Mouse (Mus musculus): ENCODE results near the gene Gm49333. TPM values are rescaled to one million over a fixed set of nuclear protein-coding genes. Genes with fewer than 3 reads are reported as not detected.

Gm49333 gene
- polyA plus RNA-seq (2015; fragmentation: Nextera tagmentation; extraction: Ambion mirVana), result 0.08 TPM in 1 of 2 replicates, not detected in the other

DNA sequence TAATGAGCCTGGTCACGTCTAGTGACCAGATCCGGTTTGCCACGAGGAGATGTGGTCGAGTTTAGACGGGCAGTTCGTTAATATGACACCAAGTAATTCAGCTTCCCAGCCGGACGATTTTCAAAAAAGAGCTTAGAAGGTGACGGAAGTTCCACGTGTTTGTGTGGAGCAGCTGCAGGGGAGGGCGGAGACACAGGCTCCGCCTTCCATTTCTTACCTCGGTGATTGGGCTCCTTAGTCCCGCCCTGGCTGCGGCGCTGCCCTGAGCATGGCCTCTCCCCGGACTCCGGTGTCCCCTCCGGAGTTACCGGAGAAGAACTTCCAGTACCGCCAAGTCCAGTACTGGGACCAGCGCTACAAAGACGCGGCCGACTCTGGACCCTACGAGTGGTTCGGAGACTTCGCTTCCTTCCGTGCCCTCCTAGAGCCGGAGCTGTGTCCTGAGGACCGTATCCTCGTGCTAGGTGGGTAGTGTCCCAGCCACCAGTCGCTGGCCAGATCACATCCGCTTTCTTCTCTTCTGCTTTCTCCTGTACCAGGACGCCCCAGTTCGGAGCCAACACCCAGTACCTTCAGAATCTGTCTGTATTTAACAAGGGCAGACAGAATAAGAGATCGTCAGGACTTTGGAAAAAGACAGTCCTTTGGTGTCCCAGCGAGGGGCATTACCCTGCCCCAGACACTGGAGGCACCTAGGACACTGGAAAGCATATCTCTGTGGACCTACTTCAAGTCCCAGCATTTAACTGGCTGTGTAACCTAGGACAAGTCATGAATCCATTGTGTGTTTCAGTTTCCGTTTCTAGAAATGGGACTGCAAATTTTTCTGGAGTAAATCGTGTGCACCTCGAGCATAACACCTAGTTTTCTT, at the start of gene Gm49333, which contains the start of the genes Eef1akmt4 and Alg3:
Gene Gm49333 (plus strand): TSS at position 254 of the 871 bp plus-strand sequence.
Gene Eef1akmt4 (plus strand): TSS at position 237 of the 871 bp plus-strand sequence.
Gene Alg3 (minus strand): TSS at position 379 of the 871 bp plus-strand sequence.
- 2% methylated on average over 41 of the region's 41 CpGs for WGBS (ENCODE audit: insufficient replicate concordance)

DNA sequence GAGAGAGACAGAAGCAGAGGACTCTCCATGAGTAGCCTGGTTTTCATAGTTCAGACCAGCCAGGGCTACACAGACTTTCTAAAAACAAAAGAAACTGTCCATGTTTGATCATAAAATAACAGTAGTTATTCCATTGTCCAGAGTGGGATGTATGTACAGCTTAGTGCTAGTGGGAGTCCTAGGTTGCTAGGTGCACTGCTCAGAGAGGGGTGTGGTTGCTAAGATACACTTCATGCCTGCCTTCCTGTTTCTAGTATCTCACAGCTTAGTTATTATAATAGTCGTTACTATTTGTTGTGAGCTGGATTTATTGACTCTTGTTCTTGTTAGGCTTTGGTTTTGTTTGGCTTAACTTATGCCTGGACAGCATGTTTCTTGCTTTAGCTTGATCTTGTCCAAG, 46.3 kb upstream of the Gm49333 start:
- Histone ChIP-seq H3K4me2 (no peak overlapping the region), H3K27me3 (no peaks in the 10 kb centered on the region), H3K9ac (no peak overlapping the region), H3K9me3 (replicated peaks) (no peaks in the 10 kb centered on the region), H3K36me3 (replicated peaks) (peaks cover 30% of the 10 kb centered on the region), H3K4me1 (replicated peaks) (no peaks in the 10 kb centered on the region), H3K4me3 (replicated peaks) (no peak overlapping the region), H3K27ac (replicated peaks) (no peak overlapping the region)
- WGBS (ENCODE audit: insufficient replicate concordance), result 55% methylated on average over 1 of the region's 1 CpGs
- ATAC-seq (ENCODE audit: insufficient read depth), result no peak

More for the DNA sequence above, at the start of gene Gm49333, which contains the start of the genes Eef1akmt4 and Alg3:
- H3K4me3 ChIP-seq (replicated peaks), result peak within 1 kb of the TSS; percentile 83
- ATAC-seq (ENCODE audit: insufficient read depth), result peak; percentile 96
- peak within 1 kb of the TSS; percentile 77 for H3K27ac ChIP-seq (replicated peaks)
- peak within 1 kb of the TSS; percentile 93 for H3K4me2 ChIP-seq
- peaks cover 39% of the 10 kb centered on the region for H3K4me1 ChIP-seq (replicated peaks)
- no peaks in the 10 kb centered on the region for H3K27me3 ChIP-seq
- H3K9ac ChIP-seq, result peak within 1 kb of the TSS; percentile 74
- H3K36me3 ChIP-seq (replicated peaks), result peaks cover 13% of the 10 kb centered on the region
- no peaks in the 10 kb centered on the region for H3K9me3 ChIP-seq (replicated peaks)

DNA sequence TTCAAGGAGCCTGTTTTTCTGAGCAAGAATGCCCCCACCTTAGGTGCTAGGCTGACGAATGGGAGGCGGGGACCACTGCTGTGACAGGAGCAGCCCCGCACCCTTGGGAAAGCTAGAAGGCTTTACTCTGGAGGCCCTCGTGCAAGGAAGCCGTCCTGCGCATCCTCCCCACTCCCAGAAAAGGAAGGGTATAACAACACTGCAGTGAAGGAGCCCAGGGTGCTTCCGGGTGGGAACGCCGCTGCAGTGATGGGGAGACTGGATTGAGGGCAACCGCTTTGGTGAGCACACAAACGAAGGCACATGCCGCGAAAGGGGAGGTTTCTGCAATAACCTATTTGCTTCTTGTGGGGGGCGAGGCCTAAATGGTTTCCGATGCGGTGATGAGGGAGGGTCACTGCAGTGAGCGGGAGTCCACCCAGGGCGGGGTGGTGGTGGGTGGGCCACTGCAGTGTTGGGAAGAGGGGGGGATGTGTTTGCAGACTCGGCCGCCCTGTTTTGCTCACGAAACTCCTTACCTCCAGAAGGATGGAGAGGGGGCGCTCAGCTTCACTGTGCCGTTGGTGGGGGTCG, 22.0 kb upstream of the Gm49333 start, which contains the start of gene Vwa5b2:
Gene Vwa5b2 (plus strand): TSS at position 106 of the 573 bp plus-strand sequence.
- no peaks in the 10 kb centered on the region for H3K9me3 ChIP-seq (replicated peaks)
- H3K27ac ChIP-seq (replicated peaks), result no peak within 1 kb of the TSS
- H3K36me3 ChIP-seq (replicated peaks), result no peaks in the 10 kb centered on the region
- peaks cover 89% of the 10 kb centered on the region for H3K27me3 ChIP-seq
- H3K4me1 ChIP-seq (replicated peaks), result peaks cover 30% of the 10 kb centered on the region
- no peak within 1 kb of the TSS for H3K9ac ChIP-seq
- H3K4me2 ChIP-seq, result peak within 1 kb of the TSS; percentile 68
- ATAC-seq (ENCODE audit: insufficient read depth), result no peak
- H3K4me3 ChIP-seq (replicated peaks), result peak within 1 kb of the TSS; percentile 40
- 3% methylated on average over 24 of the region's 24 CpGs for WGBS (ENCODE audit: insufficient replicate concordance)

DNA sequence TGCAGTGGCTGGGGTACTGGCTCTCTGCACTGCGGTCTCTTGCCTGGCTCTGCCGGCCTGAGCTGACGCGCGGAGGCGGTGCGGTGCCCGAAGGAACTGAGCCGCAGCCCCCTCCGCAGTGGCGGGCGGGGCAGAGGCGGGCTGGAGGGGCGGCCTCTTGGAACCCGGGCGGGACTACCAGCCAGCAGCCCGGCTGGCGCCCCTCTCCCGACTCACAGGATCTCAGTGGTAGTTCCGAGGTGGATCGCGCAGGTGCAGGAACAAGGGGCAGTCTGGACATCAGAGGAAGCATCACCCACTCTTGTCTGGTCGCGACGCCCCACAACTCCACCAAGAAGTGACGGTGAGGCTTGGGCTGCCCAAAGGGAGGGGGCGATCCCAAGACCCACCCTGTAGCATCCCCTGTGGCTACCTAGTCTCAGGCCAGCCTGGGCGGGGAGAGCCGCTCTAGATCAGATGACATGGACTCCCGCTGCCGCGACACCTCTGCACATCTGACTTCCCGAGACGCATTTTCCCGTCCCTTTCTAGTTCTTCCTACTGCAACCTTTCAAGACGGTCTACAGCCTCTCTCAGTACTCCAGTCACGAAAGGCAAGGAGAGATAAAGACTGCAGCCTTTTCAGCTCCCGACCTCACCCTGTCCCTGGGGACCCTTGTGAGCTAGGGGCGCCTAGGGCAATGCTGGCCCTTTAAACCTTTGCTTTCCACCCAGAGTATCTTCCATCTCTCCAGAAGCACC, 21.3 kb upstream of the Gm49333 start:
- H3K36me3 ChIP-seq (replicated peaks), result no peaks in the 10 kb centered on the region
- no peak overlapping the region for H3K27ac ChIP-seq (replicated peaks)
- no peaks in the 10 kb centered on the region for H3K9me3 ChIP-seq (replicated peaks)
- H3K4me2 ChIP-seq, result peak overlapping the region; percentile 68
- no peak for ATAC-seq (ENCODE audit: insufficient read depth)
- peaks cover 85% of the 10 kb centered on the region for H3K27me3 ChIP-seq
- H3K4me1 ChIP-seq (replicated peaks), result peaks cover 37% of the 10 kb centered on the region
- WGBS (ENCODE audit: insufficient replicate concordance), result under 1% methylated on average over 39 of the region's 39 CpGs
- H3K4me3 ChIP-seq (replicated peaks), result peak overlapping the region; percentile 40
- no peak overlapping the region for H3K9ac ChIP-seq

DNA sequence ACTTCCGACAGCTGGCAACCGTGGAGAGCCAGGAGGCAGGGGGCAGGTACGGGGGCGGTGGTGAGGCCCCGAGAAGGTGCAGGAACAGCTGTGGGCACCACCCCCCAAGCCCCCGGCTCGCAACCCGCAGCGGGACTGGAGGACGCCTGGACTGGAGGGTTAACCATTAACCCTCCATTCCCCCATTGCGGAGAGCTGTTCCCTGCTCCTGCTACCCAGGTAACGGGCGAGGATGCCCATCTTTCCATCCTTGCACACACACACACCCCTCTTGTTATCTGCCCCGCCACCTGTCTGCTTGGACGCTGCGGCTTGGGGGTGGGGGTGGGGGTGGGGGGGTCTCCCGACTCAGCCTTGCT, 20.8 kb upstream of the Gm49333 start:
- Histone ChIP-seq H3K4me2 (peak overlapping the region; percentile 68), H3K9me3 (replicated peaks) (no peaks in the 10 kb centered on the region), H3K9ac (no peak overlapping the region), H3K36me3 (replicated peaks) (no peaks in the 10 kb centered on the region), H3K27me3 (peaks cover 80% of the 10 kb centered on the region), H3K4me3 (replicated peaks) (peak overlapping the region; percentile 40), H3K27ac (replicated peaks) (no peak overlapping the region), H3K4me1 (replicated peaks) (peaks cover 42% of the 10 kb centered on the region)
- WGBS (ENCODE audit: insufficient replicate concordance), result 1% methylated on average over 17 of the region's 17 CpGs
- ATAC-seq (ENCODE audit: insufficient read depth), result no peak

DNA sequence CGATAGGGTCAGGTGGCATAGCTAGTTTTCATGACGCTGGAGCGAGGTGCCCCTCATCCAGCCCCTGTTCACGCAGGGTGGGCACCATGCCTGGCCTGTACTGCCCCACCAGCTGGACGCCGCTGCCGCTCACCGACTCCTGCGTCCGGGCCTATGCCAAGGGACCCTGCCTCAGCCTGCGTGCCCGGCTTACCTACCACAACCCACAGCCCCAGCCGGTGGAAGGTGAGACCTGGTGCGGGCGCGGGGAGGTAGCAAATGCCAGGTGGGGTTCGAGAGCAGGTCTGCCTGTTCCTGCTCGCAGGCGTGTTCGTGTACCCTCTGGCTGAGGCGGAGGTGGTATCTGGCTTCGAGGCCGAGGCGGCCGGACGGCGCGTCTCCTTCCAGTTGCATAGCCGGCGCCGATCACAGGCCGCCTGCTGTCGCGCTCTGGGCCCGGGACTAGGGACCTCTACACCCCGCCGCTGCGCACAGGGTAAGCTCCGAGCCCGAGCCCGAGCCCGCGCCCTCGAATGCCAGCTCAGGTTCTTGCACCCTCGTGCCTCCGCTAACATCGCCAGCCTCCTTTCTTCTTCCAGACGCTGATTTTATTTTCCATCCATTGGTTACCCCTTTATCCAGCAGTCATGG, 20.2 kb upstream of the Gm49333 start:
- ATAC-seq (ENCODE audit: insufficient read depth), result no peak
- Histone ChIP-seq H3K27ac (replicated peaks) (no peak overlapping the region), H3K27me3 (peaks cover 76% of the 10 kb centered on the region), H3K9ac (no peak overlapping the region), H3K36me3 (replicated peaks) (no peaks in the 10 kb centered on the region), H3K4me2 (peak overlapping the region; percentile 68), H3K9me3 (replicated peaks) (no peaks in the 10 kb centered on the region), H3K4me3 (replicated peaks) (0 out of 2 replicates have a peak overlapping the region, but pooled peaks have one; percentile 4), H3K4me1 (replicated peaks) (peaks cover 48% of the 10 kb centered on the region)
- 5% methylated on average over 48 of the region's 48 CpGs for WGBS (ENCODE audit: insufficient replicate concordance)

DNA sequence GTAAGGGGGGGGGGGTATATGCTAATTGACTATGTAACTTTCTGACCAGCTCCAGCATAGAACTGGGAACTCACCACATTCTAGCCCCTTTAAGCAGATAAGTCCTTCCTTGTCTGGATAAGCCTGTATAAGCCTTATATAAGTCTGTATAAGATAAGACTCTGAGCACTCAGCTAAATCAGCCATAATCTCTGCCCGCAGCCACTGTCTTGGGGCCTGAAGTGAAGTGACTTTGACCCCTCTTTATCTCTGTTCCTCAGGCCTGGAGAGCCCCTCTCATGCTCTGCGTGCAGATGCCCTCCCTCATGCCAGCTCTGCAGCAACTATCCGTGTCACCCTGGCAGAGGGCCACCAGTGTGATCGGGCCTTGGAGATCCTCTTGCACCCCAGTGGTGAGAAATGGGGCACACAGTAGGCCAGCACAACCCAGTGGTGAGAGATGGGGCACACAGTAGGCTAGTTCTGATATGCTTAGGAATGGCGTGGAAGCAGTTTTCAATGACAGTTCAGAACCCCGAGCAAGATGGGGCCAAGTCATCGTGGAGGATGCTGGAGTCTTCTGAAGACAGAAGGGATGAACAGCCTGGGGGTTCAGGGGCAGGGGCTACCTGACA, 16.2 kb upstream of the Gm49333 start:
- no peaks in the 10 kb centered on the region for H3K9me3 ChIP-seq (replicated peaks)
- H3K4me1 ChIP-seq (replicated peaks), result peaks cover 49% of the 10 kb centered on the region
- no peaks in the 10 kb centered on the region for H3K36me3 ChIP-seq (replicated peaks)
- peak overlapping the region; percentile 45; the same call in 1 of the 2 replicates for H3K27ac ChIP-seq (replicated peaks)
- 23% methylated on average over 7 of the region's 7 CpGs for WGBS (ENCODE audit: insufficient replicate concordance)
- H3K4me3 ChIP-seq (replicated peaks), result no peak overlapping the region
- no peak overlapping the region; the same call in 1 of the 2 replicates for H3K9ac ChIP-seq
- H3K27me3 ChIP-seq, result peaks cover 48% of the 10 kb centered on the region
- ATAC-seq (ENCODE audit: insufficient read depth), result peak; percentile 91
- H3K4me2 ChIP-seq, result peak overlapping the region; percentile 48

DNA sequence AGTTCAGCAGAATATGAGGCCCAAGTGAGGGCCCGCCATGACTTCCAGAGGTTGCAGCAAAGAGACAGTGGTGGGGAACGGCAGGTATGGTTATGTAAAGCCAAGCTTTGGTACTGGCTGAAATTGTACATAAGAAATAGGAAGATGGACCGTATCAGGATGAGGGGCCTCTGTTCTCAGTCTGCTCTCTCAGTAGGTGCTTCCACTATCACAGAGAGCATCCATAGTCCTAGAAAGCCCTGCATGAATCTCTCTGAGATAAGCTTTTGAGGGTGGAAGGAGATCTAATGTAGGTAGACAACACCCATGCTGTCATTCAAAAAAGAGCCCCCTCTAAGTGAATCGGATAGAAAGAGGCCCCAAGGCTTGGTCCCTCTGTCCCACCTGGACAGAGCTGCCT, 15.7 kb upstream of the Gm49333 start:
- Histone ChIP-seq H3K27ac (replicated peaks) (peak overlapping the region; percentile 45; the same call in 1 of the 2 replicates), H3K27me3 (peaks cover 45% of the 10 kb centered on the region), H3K9ac (no peak overlapping the region), H3K4me1 (replicated peaks) (peaks cover 43% of the 10 kb centered on the region), H3K9me3 (replicated peaks) (no peaks in the 10 kb centered on the region), H3K4me3 (replicated peaks) (no peak overlapping the region), H3K4me2 (peak overlapping the region; percentile 48), H3K36me3 (replicated peaks) (no peaks in the 10 kb centered on the region)
- ATAC-seq (ENCODE audit: insufficient read depth), result peak; percentile 58
- 38% methylated on average over 4 of the region's 4 CpGs for WGBS (ENCODE audit: insufficient replicate concordance)

DNA sequence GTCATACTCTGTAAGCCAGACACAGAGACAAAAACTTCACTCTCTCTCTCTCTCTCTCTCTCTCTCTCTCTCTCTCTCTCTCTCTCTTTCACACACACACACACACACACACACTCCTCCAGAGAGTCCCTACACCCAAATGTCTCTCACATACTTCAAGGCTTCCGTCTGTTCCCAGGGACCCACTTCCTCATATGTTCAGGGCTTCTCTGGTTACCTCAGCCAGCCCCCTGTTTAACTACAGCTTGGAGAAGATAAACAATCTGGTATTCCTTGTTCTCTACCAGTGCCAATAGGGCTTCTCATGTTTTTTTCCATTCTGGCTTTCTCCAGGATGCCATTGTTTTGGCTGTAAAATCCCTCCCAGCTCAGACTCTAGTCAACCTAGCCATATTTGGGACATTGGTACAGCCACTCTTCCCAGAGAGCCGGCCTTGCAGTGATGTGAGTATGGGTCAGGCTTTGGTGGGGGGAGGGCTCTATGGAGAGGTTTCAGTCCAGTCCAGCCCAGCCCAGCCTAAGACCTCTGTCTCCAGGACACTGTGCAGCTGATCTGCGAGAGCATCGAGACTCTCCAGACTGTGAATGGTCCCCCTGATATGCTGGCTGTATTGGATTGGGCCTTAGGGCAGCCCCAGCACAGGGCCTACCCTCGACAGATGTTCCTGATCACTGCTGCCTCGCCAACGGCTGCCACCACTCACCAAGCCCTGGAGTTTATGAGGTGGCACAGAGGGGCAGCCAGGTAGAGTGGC, 14.5 kb upstream of the Gm49333 start:
- Histone ChIP-seq H3K36me3 (replicated peaks) (no peaks in the 10 kb centered on the region), H3K4me2 (no peak overlapping the region), H3K4me1 (replicated peaks) (peaks cover 35% of the 10 kb centered on the region), H3K27me3 (peaks cover 35% of the 10 kb centered on the region), H3K27ac (replicated peaks) (no peak overlapping the region), H3K4me3 (replicated peaks) (no peak overlapping the region), H3K9ac (no peak overlapping the region), H3K9me3 (replicated peaks) (no peaks in the 10 kb centered on the region)
- whole genome bisulfite sequencing (ENCODE audit: insufficient replicate concordance), result 36% methylated on average over 7 of the region's 7 CpGs
- no peak for ATAC-seq (ENCODE audit: insufficient read depth)
